8 mouse cellular contexts compared by ENCODE assay signal in the genomic region with DNA sequence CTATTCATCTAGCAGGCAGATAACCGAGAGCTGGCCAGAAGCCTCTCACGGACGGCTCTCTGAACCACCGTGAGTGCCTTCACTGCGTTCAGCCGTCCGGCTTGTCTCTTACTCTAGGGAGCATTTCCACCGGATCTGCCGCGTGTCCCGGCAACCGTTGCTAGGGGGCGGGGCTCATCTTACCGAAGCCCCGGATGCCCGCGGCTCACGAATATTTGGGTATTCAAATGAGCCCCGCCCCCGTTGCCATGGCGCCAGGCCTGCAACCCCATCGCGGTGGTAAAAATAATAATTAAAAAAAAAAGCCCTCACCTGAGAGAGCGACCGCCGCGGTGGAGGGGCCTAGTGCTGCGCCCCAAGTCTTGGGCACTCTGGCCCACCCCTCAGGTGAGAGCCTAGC. TPM values are rescaled to one million over a fixed set of nuclear protein-coding genes. Genes with fewer than 3 reads are reported as not detected.
DNase-seq lines count a peak whose midpoint lies in the region; ATAC-seq and TF ChIP-seq lines count a peak whose summit lies in the region.

No protein-coding gene starts in this region.

- H3K36me3 ChIP-seq in embryonic facial prominence, embryonic 12.5 days = peaks cover 24% of the 10 kb centered on the region
- H3K36me3 ChIP-seq in heart, adult 2 months (ENCODE audit: control insufficient read depth, insufficient read depth, low read length) = no peaks in the 10 kb centered on the region
- peaks cover 33% of the 10 kb centered on the region for H3K36me3 ChIP-seq in limb, embryonic 15.5 days
- H3K36me3 ChIP-seq in midbrain, postnatal 0 days (ENCODE audit: insufficient read depth, low read length) = peaks cover 26% of the 10 kb centered on the region

- no peak for ATAC-seq in embryonic facial prominence, embryonic 12.5 days (ENCODE audit: insufficient number of reproducible peaks, insufficient read depth, low FRiP score, low TSS enrichment)
- no peak for ATAC-seq in limb, embryonic 15.5 days (ENCODE audit: insufficient number of reproducible peaks, low FRiP score, low TSS enrichment, low read depth)
- ATAC-seq in midbrain, postnatal 0 days (ENCODE audit: low FRiP score) = peak; percentile 48

- H3K4me2 ChIP-seq in embryonic facial prominence, embryonic 12.5 days (replicated peaks) = peak overlapping the region; percentile 95
- H3K4me2 ChIP-seq in limb, embryonic 15.5 days = peak overlapping the region; percentile 93
- peak overlapping the region; percentile 65 for H3K4me2 ChIP-seq in midbrain, postnatal 0 days (ENCODE audit: low read depth, low read length, poor library complexity, severe bottlenecking)

- H3K27ac ChIP-seq in embryonic facial prominence, embryonic 12.5 days = peak overlapping the region; percentile 72
- H3K27ac ChIP-seq in heart, adult 2 months = peak overlapping the region; percentile 80
- peak overlapping the region; percentile 88 for H3K27ac ChIP-seq in limb, embryonic 15.5 days
- peak overlapping the region; percentile 47; the same call in 1 of the 2 replicates for H3K27ac ChIP-seq in midbrain, postnatal 0 days (ENCODE audit: low read depth, low read length)

- peak overlapping the region; percentile 89 for H3K4me3 ChIP-seq in embryonic facial prominence, embryonic 12.5 days
- peak overlapping the region; percentile 61 for H3K4me3 ChIP-seq in heart, adult 2 months
- H3K4me3 ChIP-seq in limb, embryonic 15.5 days = peak overlapping the region; percentile 78
- H3K4me3 ChIP-seq in midbrain, postnatal 0 days (ENCODE audit: low read depth, low read length) = peak overlapping the region; percentile 96

- no peak for TF ChIP-seq EP300 in heart, adult 2 months (IDR thresholded peaks at IDR 0.05; ENCODE audit: insufficient read depth, low read depth, low read length)

- no peaks in the 10 kb centered on the region for H3K27me3 ChIP-seq in embryonic facial prominence, embryonic 12.5 days
- H3K27me3 ChIP-seq in heart, adult 2 months (ENCODE audit: control insufficient read depth, insufficient read depth, low read length) = no peaks in the 10 kb centered on the region
- H3K27me3 ChIP-seq in limb, embryonic 15.5 days = no peaks in the 10 kb centered on the region
- H3K27me3 ChIP-seq in midbrain, postnatal 0 days (ENCODE audit: insufficient read depth, low read length) = no peaks in the 10 kb centered on the region

- WGBS in embryonic facial prominence, embryonic 12.5 days = under 1% methylated on average over 28 of the region's 28 CpGs
- 2% methylated on average over 28 of the region's 28 CpGs for WGBS in heart, adult 2 months
- WGBS in limb, embryonic 15.5 days = under 1% methylated on average over 28 of the region's 28 CpGs
- under 1% methylated on average over 28 of the region's 28 CpGs for WGBS in midbrain, postnatal 0 days

- peaks cover 21% of the 10 kb centered on the region for H3K4me1 ChIP-seq in embryonic facial prominence, embryonic 12.5 days
- H3K4me1 ChIP-seq in heart, adult 2 months (ENCODE audit: control insufficient read depth, insufficient read depth, low read length) = peaks cover 11% of the 10 kb centered on the region
- peaks cover 28% of the 10 kb centered on the region for H3K4me1 ChIP-seq in limb, embryonic 15.5 days
- peaks cover 8% of the 10 kb centered on the region; the same call in 1 of the 2 replicates for H3K4me1 ChIP-seq in midbrain, postnatal 0 days (ENCODE audit: insufficient read depth, low read length)

- intact Hi-C loops in heart, adult 2 months (cut with DNase I) = loop anchor here (5.0 kb wide), 1 partner anchor 253 kb away; a partner anchor contains a TSS

- DNase-seq in 3T3-L1 (ENCODE audit: low read depth, low spot score) = peak; percentile 90
- peak; percentile 96 for DNase-seq in adrenal gland, postnatal 14 days
- peak; percentile 88 to 90 for DNase-seq in heart, adult 2 months
- peak; percentile 91 to 94 for DNase-seq in kidney, adult 8-10 months
- DNase-seq in midbrain, postnatal 0 days (ENCODE audit: low spot score) = peak; percentile 92
- peak; percentile 92 to 95 for DNase-seq in spleen, postnatal 14 days (ENCODE audit: low spot score in 2 of 2)

- peaks cover 1% of the 10 kb centered on the region; the same call in 1 of the 2 replicates for H3K79me2 ChIP-seq in heart, adult 2 months (replicated peaks; ENCODE audit: control insufficient read depth, insufficient read depth, low read length)

- no peak for TF ChIP-seq CTCF in heart, adult 2 months (IDR thresholded peaks at IDR 0.05)
- no peak for TF ChIP-seq CTCF in midbrain, postnatal 0 days (IDR thresholded peaks at IDR 0.05)

- TF ChIP-seq POLR2A in heart, adult 2 months (IDR thresholded peaks at IDR 0.05; ENCODE audit: insufficient read depth, low read depth, low read length) = peak; percentile 58; the same call in 1 of the 2 replicates

- peak overlapping the region; percentile 55 for H3K9ac ChIP-seq in embryonic facial prominence, embryonic 12.5 days
- H3K9ac ChIP-seq in heart, adult 2 months (ENCODE audit: low read depth, low read length) = peak overlapping the region; percentile 10
- H3K9ac ChIP-seq in limb, embryonic 15.5 days = peak overlapping the region; percentile 51; the same call in 1 of the 2 replicates
- H3K9ac ChIP-seq in midbrain, postnatal 0 days (replicated peaks; ENCODE audit: low read length, poor library complexity, severe bottlenecking) = peak overlapping the region; percentile 14; the same call in 1 of the 2 replicates

- H3K9me3 ChIP-seq in embryonic facial prominence, embryonic 12.5 days = no peaks in the 10 kb centered on the region
- H3K9me3 ChIP-seq in limb, embryonic 15.5 days = no peaks in the 10 kb centered on the region
- no peaks in the 10 kb centered on the region for H3K9me3 ChIP-seq in midbrain, postnatal 0 days (ENCODE audit: low read length)

RNA-seq across cellular contexts. Expression of a gene that starts 0.9 kb away (rescaled TPM):
- total RNA-seq in adrenal gland, postnatal 14 days (2021) = 7.6 and 9.6 TPM in 2 replicates
- polyA plus RNA-seq in embryonic facial prominence, embryonic 12.5 days (2016; fragmentation: Nextera tagmentation; extraction: Ambion mirVana) = 12.1 and 13.4 TPM in 2 replicates
- 1 to 10 TPM; 2.3 to 3.1 TPM for total RNA-seq in heart, adult 2 months (2021)
- polyA plus RNA-seq in heart, adult 2 months (2012; rRNA removed) = 4.6 and 4.9 TPM in 2 replicates
- polyA plus RNA-seq in limb, embryonic 15.5 days (2015; fragmentation: Nextera tagmentation; extraction: Ambion mirVana) = 8.0 and 9.0 TPM in 2 replicates
- 11.5 and 14.9 TPM in 2 replicates for total RNA-seq in midbrain, postnatal 0 days (2014; rRNA removed)
- polyA plus RNA-seq in midbrain, postnatal 0 days (2015; fragmentation: Nextera tagmentation; extraction: Ambion mirVana) = 8.6 TPM in 2 replicates

RNA-seq across cellular contexts. Expression of a gene that starts 1.0 kb away (rescaled TPM):
- 81.7 and 83.6 TPM in 2 replicates for total RNA-seq in adrenal gland, postnatal 14 days (2021)
- polyA plus RNA-seq in embryonic facial prominence, embryonic 12.5 days (2016; fragmentation: Nextera tagmentation; extraction: Ambion mirVana) = 91.0 and 111 TPM in 2 replicates
- total RNA-seq in heart, adult 2 months (2021) = 100 to 1,000 TPM in 1 of 2 experiments, 10 to 100 TPM in 1; 90.8 to 105 TPM
- polyA plus RNA-seq in heart, adult 2 months (2012; rRNA removed) = 63.7 and 79.9 TPM in 2 replicates
- polyA plus RNA-seq in limb, embryonic 15.5 days (2015; fragmentation: Nextera tagmentation; extraction: Ambion mirVana) = 164 and 165 TPM in 2 replicates
- total RNA-seq in midbrain, postnatal 0 days (2014; rRNA removed) = 109 and 113 TPM in 2 replicates
- 209 TPM in 2 replicates for polyA plus RNA-seq in midbrain, postnatal 0 days (2015; fragmentation: Nextera tagmentation; extraction: Ambion mirVana)

RNA-seq across cellular contexts. Expression of a gene that starts 19.1 kb away (rescaled TPM):
- total RNA-seq in adrenal gland, postnatal 14 days (2021) = 0.26 and 0.34 TPM in 2 replicates
- polyA plus RNA-seq in embryonic facial prominence, embryonic 12.5 days (2016; fragmentation: Nextera tagmentation; extraction: Ambion mirVana) = 3.9 TPM in 2 replicates
- not detected for total RNA-seq in heart, adult 2 months (2021)
- 0.18 and 0.20 TPM in 2 replicates for polyA plus RNA-seq in heart, adult 2 months (2012; rRNA removed)
- 1.7 and 2.2 TPM in 2 replicates for polyA plus RNA-seq in limb, embryonic 15.5 days (2015; fragmentation: Nextera tagmentation; extraction: Ambion mirVana)
- total RNA-seq in midbrain, postnatal 0 days (2014; rRNA removed) = not detected in 2 replicates
- 0.10 and 0.36 TPM in 2 replicates for polyA plus RNA-seq in midbrain, postnatal 0 days (2015; fragmentation: Nextera tagmentation; extraction: Ambion mirVana)

RNA-seq across cellular contexts. Expression of a gene that starts 20.8 kb away (rescaled TPM):
- 4.9 and 5.2 TPM in 2 replicates for total RNA-seq in adrenal gland, postnatal 14 days (2021)
- polyA plus RNA-seq in embryonic facial prominence, embryonic 12.5 days (2016; fragmentation: Nextera tagmentation; extraction: Ambion mirVana) = 38.6 and 42.3 TPM in 2 replicates
- under 1 TPM; 0.25 to 0.42 TPM for total RNA-seq in heart, adult 2 months (2021)
- polyA plus RNA-seq in heart, adult 2 months (2012; rRNA removed) = 2.2 and 3.3 TPM in 2 replicates
- 56.1 and 58.6 TPM in 2 replicates for polyA plus RNA-seq in limb, embryonic 15.5 days (2015; fragmentation: Nextera tagmentation; extraction: Ambion mirVana)
- total RNA-seq in midbrain, postnatal 0 days (2014; rRNA removed) = 15.5 and 23.5 TPM in 2 replicates
- 20.7 and 21.7 TPM in 2 replicates for polyA plus RNA-seq in midbrain, postnatal 0 days (2015; fragmentation: Nextera tagmentation; extraction: Ambion mirVana)

RNA-seq across cellular contexts. Expression of a gene that starts 22.2 kb away (rescaled TPM):
- total RNA-seq in adrenal gland, postnatal 14 days (2021) = 186 and 200 TPM in 2 replicates
- polyA plus RNA-seq in embryonic facial prominence, embryonic 12.5 days (2016; fragmentation: Nextera tagmentation; extraction: Ambion mirVana) = 87.9 and 88.1 TPM in 2 replicates
- 10 to 100 TPM; 62.9 to 73.9 TPM for total RNA-seq in heart, adult 2 months (2021)
- 73.2 and 96.7 TPM in 2 replicates for polyA plus RNA-seq in heart, adult 2 months (2012; rRNA removed)
- 279 and 294 TPM in 2 replicates for polyA plus RNA-seq in limb, embryonic 15.5 days (2015; fragmentation: Nextera tagmentation; extraction: Ambion mirVana)
- total RNA-seq in midbrain, postnatal 0 days (2014; rRNA removed) = 39.1 and 47.1 TPM in 2 replicates
- polyA plus RNA-seq in midbrain, postnatal 0 days (2015; fragmentation: Nextera tagmentation; extraction: Ambion mirVana) = 44.2 and 46.8 TPM in 2 replicates
